Mouse (Mus musculus) heart, postnatal 14 days (tissue): Measurements from ENCODE around the gene Pitpnm2. TPM values are rescaled to one million over a fixed set of nuclear protein-coding genes. Genes with fewer than 3 reads are reported as not detected.
"Not testable (repeated sequence)": the region's sequence is repeated elsewhere in the genome, so short reads cannot be mapped to it uniquely, and the experiment has no call there.

Source experiments
- DNase-seq, 2 experiments: peaks; one replicate each; pipeline ENCODE4 v3.0.0; 2021 to 2022
- intact Hi-C: fragments of 180-260 bp; cut with DNase I; formaldehyde crosslinking; loops from one replicate; pipeline ENCODE4 v1.15.1; 2025
- long read RNA-seq, 2 experiments: library from polyadenylated mRNA; stranded (forward); transcript quantifications; one replicate each; pipeline ENCODE4 v2.0.0; 2021
- total RNA-seq, 2 experiments: library from RNA; stranded (reverse); gene quantifications; 2 replicates each; pipeline ENCODE4 v1.2.3; 2021

Gene Pitpnm2
- 10 to 100 TPM; 47.9 to 52.4 TPM for total RNA-seq
- long read RNA-seq, experiment 1, partial matches to known transcripts: 2 of 28 reads
- long read RNA-seq, experiment 1, other reads (novel, unspliced or antisense): 25 of 28 reads
- long read RNA-seq, experiment 2, partial matches to known transcripts: 3 of 12 reads
- long read RNA-seq, experiment 2, other reads (novel, unspliced or antisense): 9 of 12 reads

- intact Hi-C loops: loop anchor here (2.0 to 5.0 kb wide), 4 partner anchors 37 to 133 kb away; partner anchors contain the start of gene Arl6ip4
- DNase-seq: peak; percentile 72 to 79
Measured at GRCm38 (mm10) chr5:124249614-124250591, at the start of gene Pitpnm2. Gene Pitpnm2 (minus strand): TSS chr5:124249760.

GRCm38 (mm10) chr5:124299307-124299706, 49.7 kb upstream of the Pitpnm2 start:
- DNase-seq: peak; percentile 10 to 43
- intact Hi-C loops: not testable (repeated sequence)

GRCm38 (mm10) chr5:124296475-124296874, 46.9 kb upstream of the Pitpnm2 start:
- DNase-seq: no peak
- intact Hi-C loops: no loop called here

- no peak for DNase-seq
- intact Hi-C loops: no loop called here
Measured at GRCm38 (mm10) chr5:124293967-124294366, 44.4 kb upstream of the Pitpnm2 start.

DNA sequence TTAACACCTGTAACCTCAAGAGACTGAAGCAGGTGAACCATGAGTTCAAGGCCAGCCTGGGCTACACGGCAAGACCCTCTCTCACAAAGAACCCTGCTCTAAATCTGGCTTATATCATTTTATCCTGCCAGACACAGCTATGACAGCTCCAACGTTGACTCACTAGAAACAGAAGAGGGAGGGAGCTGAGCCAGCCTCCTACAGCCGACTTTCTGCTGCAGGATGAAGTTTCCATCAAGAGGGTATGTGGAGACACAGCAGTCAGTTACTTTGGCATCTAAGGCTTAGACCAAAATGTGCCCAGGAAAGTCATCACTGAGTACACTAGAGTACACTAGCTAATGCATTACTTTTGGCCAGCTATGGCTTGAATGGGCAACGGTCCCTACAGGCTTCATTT, 40.7 kb upstream of the Pitpnm2 start:
- intact Hi-C loops: no loop called here
- DNase-seq: no peak

DNA sequence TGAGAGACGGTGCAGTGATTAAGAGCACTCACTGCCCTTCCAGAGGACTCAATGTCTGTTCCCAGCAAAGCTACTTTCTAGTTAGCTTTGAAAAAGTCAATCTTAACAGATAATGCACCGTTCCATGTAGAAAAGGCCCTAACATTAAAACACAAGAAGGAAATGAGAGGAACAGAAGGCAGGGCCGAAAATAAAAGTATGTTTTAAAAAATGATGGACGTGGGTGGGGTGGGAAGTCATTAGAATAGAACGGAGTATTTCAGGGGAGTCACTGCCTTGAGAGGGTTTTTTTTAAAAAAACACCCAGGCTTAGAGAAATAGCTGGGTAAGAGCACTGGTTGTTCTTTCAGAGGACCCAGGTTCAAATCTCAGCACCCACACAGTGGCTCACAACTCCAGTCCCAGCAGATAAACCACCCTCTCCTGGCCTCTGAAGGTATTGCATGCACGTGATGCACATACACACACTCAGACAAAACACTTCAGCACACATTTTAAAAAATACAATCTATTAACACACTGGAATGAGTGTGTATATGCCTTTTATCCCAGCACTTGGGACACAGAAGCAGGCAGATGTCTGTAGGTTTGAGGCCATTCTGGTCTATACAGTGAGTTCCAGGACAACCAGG, 38.2 kb upstream of the Pitpnm2 start:
- intact Hi-C loops: loop anchor here (5.0 kb wide), 1 partner anchor 35 kb away; no protein-coding TSS in a partner anchor

DNA sequence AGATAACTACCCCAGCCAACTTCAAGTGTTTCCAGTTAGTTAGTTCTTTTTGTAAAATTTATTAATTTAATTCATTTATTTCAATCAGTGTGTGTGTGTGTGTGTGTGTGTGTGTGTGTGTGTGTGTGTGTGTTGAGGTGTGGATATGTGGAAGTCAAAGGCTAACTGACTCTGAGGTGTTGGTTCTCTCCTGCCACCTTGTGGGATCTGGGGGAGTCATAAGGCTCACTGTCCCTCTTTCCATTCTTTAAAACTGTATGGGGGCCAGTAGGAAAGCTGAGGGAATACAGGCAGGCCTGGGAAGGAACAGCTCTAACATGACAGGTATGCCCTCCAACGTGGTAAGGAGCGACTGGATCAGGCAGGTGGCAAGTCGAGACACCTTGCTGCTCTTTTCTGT, 34.8 kb upstream of the Pitpnm2 start:
- intact Hi-C loops: loop anchor here (2.0 kb wide), 1 partner anchor 122 kb away; no protein-coding TSS in a partner anchor
- peak; percentile 30 to 35 for DNase-seq

More for the DNA sequence above, 38.2 kb upstream of the Pitpnm2 start:
- DNase-seq: no peak

DNA sequence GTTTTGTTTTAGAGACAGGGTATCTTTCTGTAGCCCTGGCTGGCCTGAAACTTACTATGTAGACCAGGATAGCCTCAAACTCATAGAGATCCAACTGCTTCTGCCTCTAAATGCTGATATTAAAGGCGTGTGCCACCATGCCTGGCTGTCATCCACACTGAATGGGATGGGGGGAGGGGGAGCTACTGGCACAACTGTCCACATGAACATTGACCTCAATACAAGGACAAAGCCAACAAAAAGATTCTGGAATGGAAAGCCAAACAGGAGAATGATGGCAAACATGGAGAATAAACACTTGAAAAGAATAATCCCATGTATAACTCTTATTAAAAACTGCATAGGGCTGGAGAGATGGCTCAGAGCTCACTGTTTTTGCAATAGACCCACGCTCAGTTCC, 33.3 kb upstream of the Pitpnm2 start:
- no peak for DNase-seq
- intact Hi-C loops: no loop called here

DNA sequence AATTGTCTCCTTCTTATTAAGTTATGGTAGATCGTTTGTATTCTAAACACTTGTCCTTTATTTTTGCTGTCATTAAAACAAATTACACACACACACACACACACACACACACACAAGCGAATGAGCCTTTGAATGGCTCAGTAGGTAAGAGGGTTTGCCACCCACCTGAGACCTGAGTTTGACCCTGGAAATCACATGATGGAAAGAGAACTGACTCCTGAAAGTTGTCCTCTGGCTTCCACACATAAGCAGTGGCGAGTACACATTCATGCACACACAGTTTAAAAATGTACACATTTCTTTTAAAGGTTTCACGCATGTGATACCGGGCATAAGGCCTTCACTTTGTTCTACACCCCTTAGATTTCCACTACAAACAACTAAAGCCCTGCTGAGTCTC, 20.7 kb upstream of the Pitpnm2 start:
- intact Hi-C loops: no loop called here
- no peak for DNase-seq

DNA sequence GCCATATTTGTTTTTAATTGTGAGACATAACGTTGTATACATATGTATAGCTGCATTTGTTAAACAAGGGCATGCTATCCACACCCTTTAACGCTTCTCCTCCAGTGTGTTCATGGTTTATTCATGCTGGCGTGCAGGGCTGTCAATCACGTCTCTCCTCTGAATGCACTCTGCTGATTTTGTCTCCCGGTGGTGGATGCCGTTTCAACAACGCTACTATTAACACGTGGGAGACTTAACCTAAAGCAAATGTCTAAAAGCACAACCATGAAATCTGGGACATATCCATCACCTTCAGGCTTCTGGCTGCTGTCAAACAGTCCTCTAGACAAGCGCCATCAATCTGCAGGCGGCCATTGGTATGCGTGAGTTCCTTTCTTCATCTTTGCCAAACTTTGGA, 20.1 kb upstream of the Pitpnm2 start:
- no peak for DNase-seq
- intact Hi-C loops: no loop called here

GRCm38 (mm10) chr5:124267652-124268051, 18.1 kb upstream of the Pitpnm2 start:
- intact Hi-C loops: no loop called here
- DNase-seq: no peak

- DNase-seq: no peak
- intact Hi-C loops: no loop called here
Measured at GRCm38 (mm10) chr5:124266821-124267220, 17.3 kb upstream of the Pitpnm2 start.

GRCm38 (mm10) chr5:124263246-124263645, 13.7 kb upstream of the Pitpnm2 start:
- intact Hi-C loops: no loop called here

DNA sequence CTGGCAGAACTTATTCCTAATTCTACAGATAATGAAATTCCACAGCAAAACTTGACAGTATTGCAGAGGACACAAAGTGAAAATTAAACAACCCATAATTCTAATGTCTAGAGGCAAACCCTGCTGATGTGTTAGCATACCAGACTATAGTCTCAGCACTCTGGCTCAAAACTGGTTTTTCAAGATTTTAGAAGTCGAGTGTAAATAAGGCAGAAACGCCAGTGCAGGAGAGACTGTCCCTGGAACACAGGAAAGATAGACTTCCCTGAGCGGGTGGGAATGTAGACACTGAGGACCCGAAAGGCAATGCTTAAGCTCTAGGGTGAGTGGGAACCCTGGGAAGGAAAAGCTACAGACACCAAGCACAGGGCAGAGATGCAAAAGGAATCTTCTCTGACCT, 12.5 kb upstream of the Pitpnm2 start:
- DNase-seq: no peak
- intact Hi-C loops: no loop called here

More at GRCm38 (mm10) chr5:124263246-124263645, 13.7 kb upstream of the Pitpnm2 start:
- DNase-seq: no peak

GRCm38 (mm10) chr5:124259133-124259532, 9.6 kb upstream of the Pitpnm2 start:
- intact Hi-C loops: no loop called here

GRCm38 (mm10) chr5:124258026-124258425, 8.5 kb upstream of the Pitpnm2 start:
- intact Hi-C loops: no loop called here
- no peak for DNase-seq

More at GRCm38 (mm10) chr5:124259133-124259532, 9.6 kb upstream of the Pitpnm2 start:
- DNase-seq: no peak

GRCm38 (mm10) chr5:124255141-124255540, 5.6 kb upstream of the Pitpnm2 start:
- intact Hi-C loops: no loop called here
- no peak for DNase-seq

GRCm38 (mm10) chr5:124253555-124253954, 4.0 kb upstream of the Pitpnm2 start:
- no peak for DNase-seq
- intact Hi-C loops: loop anchor here (5.0 kb wide), 2 partner anchors 34 to 136 kb away; partner anchors contain the start of gene Arl6ip4

DNA sequence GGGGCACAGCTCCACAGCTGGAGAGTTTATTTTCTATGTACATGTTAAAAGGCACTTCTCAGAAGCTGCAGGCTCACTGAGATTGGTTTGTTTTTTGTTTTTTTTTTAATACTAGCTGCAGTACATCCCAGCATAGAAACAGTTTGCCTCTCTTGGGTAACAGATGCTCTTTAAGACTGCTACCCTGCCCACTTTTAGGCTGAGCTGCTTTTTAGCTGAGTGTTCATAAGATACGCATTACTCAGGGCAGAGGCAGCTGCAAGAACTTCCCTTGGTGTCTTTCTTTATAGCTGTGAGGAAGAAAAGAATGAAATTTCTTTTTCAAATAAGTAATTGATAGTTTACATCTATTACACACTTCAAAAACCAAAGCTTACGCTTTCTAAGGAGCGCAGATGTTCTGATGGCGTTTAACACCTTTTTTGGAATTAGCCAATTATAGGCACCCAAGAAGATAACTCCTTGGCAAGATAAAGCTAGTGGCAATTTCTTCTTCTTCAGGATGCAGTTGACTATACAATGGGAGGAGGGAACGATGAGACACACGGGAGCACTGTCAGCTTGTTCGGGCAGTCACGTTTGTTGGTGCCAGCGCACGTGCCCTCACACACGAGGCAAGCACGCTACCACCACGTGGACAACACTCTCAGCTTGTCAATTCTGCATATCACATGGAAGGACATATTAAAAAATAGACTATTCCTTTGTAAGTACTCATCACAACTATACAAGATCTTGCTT, 3.2 kb upstream of the Pitpnm2 start:
- DNase-seq: no peak
- intact Hi-C loops: loop anchor here (5.0 kb wide), 2 partner anchors 35 to 135 kb away; partner anchors contain the start of gene Arl6ip4

- intact Hi-C loops: loop anchor here (5.0 kb wide), 2 partner anchors 36 to 134 kb away; partner anchors contain the start of gene Arl6ip4
- no peak for DNase-seq
Measured at GRCm38 (mm10) chr5:124251070-124251469, 1.5 kb upstream of the Pitpnm2 start.
